Mouse (Mus musculus) liver, embryonic 14.5 days (tissue): Measurements from ENCODE around the gene Hoxb4. TPM values are rescaled to one million over a fixed set of nuclear protein-coding genes. Genes with fewer than 3 reads are reported as not detected.

Source experiments
- ATAC-seq: fragments of 200-750 bp; cut with Nextera tagmentation; 2 replicates; pipeline ENCODE4 v1.8.0; 2017; ENCODE audit warnings: moderate number of reproducible peaks, mild to moderate bottlenecking, moderate library complexity; ENCODE audit not compliant: insufficient read depth
- DNase-seq, 3 experiments: peaks; one replicate each; pipeline ENCODE4 v3.0.0-alpha.2; 2012 to 2013; ENCODE audit warnings: low read depth in 3 of 3, low spot score in 3 of 3
- H3K27ac ChIP-seq: fragments of 300-500 bp; sonication (generic); 2 replicates; pipeline ENCODE4 v1.5.1; 2014; ENCODE audit warnings: moderate library complexity, mild to moderate bottlenecking, control low read depth, inconsistent platforms
- H3K27me3 ChIP-seq: fragments of 300-500 bp; sonication (generic); 2 replicates; pipeline ENCODE4 v1.6.1; 2014; ENCODE audit warnings: mild to moderate bottlenecking, low read length, moderate library complexity; ENCODE audit not compliant: control insufficient read depth, insufficient read depth
- H3K36me3 ChIP-seq: fragments of 300-500 bp; sonication (generic); replicated peaks from 2 replicates; pipeline ENCODE4 v1.6.1; 2014; ENCODE audit warnings: low read depth; ENCODE audit not compliant: control insufficient read depth, insufficient read depth
- H3K4me1 ChIP-seq, 2 experiments: fragments of 200-500 bp in 1 of 2; fragments of 300-500 bp in 1 of 2; sonication (generic) in 1 of 2; replicated peaks; 2 replicates each; pipeline ENCODE4 v1.6.1; 2012 to 2014; ENCODE audit warnings: antibody characterized with exemption in 1 of 2, inconsistent platforms in 1 of 2, low read length in 1 of 2; ENCODE audit not compliant: control insufficient read depth in 2 of 2, insufficient read depth in 2 of 2
- H3K4me2 ChIP-seq: fragments of 300-500 bp; sonication (generic); 2 replicates; pipeline ENCODE4 v1.6.1; 2014; ENCODE audit warnings: low read depth, mild to moderate bottlenecking, control low read depth, moderate library complexity
- H3K4me3 ChIP-seq, 2 experiments: fragments of 200-500 bp in 1 of 2; fragments of 300-500 bp in 1 of 2; sonication (generic) in 1 of 2; 2 replicates each; pipeline ENCODE4 v1.5.1; 2012 to 2014; ENCODE audit warnings: low read depth in 2 of 2, low read length in 2 of 2, mild to moderate bottlenecking in 2 of 2, control low read depth in 1 of 2, inconsistent platforms in 1 of 2, moderate library complexity in 1 of 2; ENCODE audit not compliant: insufficient read depth in 1 of 2
- H3K9ac ChIP-seq: fragments of 300-500 bp; sonication (generic); replicated peaks from 2 replicates; pipeline ENCODE4 v1.6.1; 2014; ENCODE audit warnings: mild to moderate bottlenecking, control low read depth, moderate library complexity
- H3K9me3 ChIP-seq: fragments of 300-500 bp; sonication (generic); 2 replicates; pipeline ENCODE4 v1.6.1; 2016; ENCODE audit warnings: low read length, mixed read lengths; ENCODE audit not compliant: control insufficient read depth
- CTCF ChIP-seq: IDR thresholded peaks from 2 replicates; pipeline ENCODE4 v1.5.1; 2016; ENCODE audit warnings: antibody characterized with exemption, low read depth, control low read depth
- EP300 ChIP-seq: IDR thresholded peaks from 2 replicates; pipeline ENCODE4 v1.6.1; 2016; ENCODE audit warnings: antibody characterized with exemption, low read depth
- WGBS: fragments of 180-500 bp; shearing (Covaris S2); extraction: QIAGEN DNeasy Blood & Tissue Kit; methylation state at CpG from one replicate; pipeline ENCODE4 v1.1.7; 2014; ENCODE audit not compliant: insufficient replicate concordance; 5-methylcytosine and 5-hydroxymethylcytosine counted together
- polyA plus RNA-seq, 2 experiments: library from polyadenylated mRNA; depleted of rRNA in 1 of 2; stranded (reverse) in 1 of 2; unstranded in 1 of 2; fragments of >200 nt; fragmentation: Nextera tagmentation in 1 of 2; extraction: Ambion mirVana in 1 of 2; gene quantifications; 2 replicates each; pipeline versions ENCODE4 v1.2.1 to v1.2.3; 2012 to 2014

Hoxb4 gene
- polyA plus RNA-seq, 2 experiments = 0.06 to 0.48 TPM

DNA sequence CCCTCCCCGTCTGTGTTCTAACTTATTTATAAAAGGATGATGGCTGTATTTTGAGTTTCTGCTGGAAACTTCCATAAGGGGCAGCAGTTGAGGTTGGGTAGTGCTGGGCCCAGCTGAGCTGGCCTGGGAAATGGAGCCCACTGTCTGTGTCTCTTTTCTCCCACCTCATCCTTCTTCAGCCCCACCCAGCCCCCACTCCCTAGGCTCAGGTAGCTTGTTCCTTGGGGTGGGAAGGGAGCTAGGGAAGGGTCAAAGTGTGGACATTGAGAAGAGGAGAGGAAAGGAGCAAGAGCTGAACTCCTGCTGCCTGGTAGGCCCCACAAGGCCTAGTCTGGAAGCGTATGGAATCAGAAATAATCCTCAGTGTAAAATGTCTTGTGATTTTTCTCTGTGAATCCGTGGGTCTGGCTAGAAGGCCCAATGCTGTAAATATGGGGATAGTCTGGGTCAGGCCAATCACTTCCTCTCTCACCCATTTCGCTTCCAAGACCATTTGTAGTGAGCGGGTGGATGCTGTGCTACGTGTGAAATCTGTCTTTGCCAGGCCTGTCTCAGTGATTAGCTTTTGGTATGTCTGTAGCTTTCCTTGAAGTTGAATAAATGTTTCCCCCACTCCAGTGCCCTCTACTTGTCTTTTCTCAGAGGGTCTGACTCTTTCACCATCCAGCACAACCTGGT, 12.4 kb upstream of the Hoxb4 start:
- no peak for TF ChIP-seq EP300
- TF ChIP-seq CTCF = no peak
- no peak for ATAC-seq
- DNase-seq = no peak
- no peak overlapping the region for H3K4me3 ChIP-seq
- no peak overlapping the region for H3K27ac ChIP-seq
- no peaks in the 10 kb centered on the region for H3K4me1 ChIP-seq
- 49% methylated on average over 6 of the region's 6 CpGs for WGBS
- no peak overlapping the region for H3K4me2 ChIP-seq
- H3K27me3 ChIP-seq = peaks cover 95% of the 10 kb centered on the region
- H3K9ac ChIP-seq = no peak overlapping the region
- H3K9me3 ChIP-seq = no peaks in the 10 kb centered on the region
- no peaks in the 10 kb centered on the region for H3K36me3 ChIP-seq

DNA sequence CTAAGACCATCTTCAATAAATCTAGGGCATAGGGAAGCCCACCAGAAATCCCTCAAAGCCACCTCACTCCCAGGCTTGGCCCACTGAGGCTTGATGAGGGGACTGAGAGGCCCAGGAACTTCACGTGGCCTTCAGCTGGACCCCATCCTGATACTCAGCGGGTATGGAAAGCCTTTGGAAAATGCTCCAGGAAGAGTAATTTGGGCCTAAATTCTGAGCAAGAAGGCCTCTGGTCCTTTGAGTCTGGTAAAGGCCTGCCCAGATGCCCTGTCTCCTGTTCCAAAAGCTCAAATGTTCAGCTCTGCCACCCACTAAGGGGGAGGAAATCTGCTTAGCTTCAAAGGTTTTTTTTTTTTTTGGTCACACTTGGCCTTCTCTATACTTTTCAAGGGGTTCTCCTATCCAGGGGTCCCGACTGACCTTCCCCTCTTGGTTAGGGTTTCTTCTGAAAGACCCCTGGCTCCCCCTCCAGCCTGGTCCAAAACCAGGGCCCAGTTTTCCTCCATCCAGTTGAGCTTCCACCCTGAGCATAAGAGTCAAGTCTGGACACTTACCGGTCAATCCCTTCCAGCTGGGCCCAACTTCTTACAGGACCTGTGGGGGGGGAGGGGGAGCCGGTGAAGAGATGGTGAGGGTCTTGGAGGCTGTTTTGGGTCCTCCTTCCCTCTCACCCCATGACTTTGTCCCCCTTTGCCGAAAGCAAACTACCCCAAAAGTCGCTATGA, 11.7 kb upstream of the Hoxb4 start:
- no peaks in the 10 kb centered on the region for H3K9me3 ChIP-seq
- no peak overlapping the region for H3K9ac ChIP-seq

DNA sequence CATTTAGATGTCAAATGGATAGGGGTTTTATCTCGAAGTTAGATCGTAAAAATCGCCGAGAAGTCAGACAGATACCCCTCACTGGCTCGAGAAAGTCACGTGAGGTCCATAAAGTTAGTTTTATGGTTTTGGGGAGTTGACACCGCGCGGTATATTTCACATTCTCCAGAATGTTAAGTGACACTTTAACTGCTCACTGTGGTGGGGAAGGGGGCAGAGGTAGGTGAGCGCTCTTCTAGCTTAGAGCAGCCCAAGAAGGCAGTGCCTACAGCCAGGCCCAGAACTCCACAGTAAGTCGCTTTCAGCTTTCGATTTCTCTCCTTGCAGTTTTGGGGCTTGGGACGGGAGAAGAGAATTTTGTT, 11.2 kb upstream of the Hoxb4 start:
- no peaks in the 10 kb centered on the region for H3K4me1 ChIP-seq
- no peaks in the 10 kb centered on the region for H3K36me3 ChIP-seq
- TF ChIP-seq EP300 (no peak), CTCF (no peak)
- no peaks in the 10 kb centered on the region for H3K9me3 ChIP-seq
- peaks cover 95% of the 10 kb centered on the region for H3K27me3 ChIP-seq
- no peak overlapping the region for H3K4me2 ChIP-seq
- WGBS = 16% methylated on average over 13 of the region's 13 CpGs
- DNase-seq (no peak), ATAC-seq (no peak)
- H3K4me3 ChIP-seq = no peak overlapping the region
- no peak overlapping the region for H3K27ac ChIP-seq
- H3K9ac ChIP-seq = no peak overlapping the region

More for the DNA sequence above, 11.7 kb upstream of the Hoxb4 start:
- H3K4me2 ChIP-seq = no peak overlapping the region
- H3K4me1 ChIP-seq = no peaks in the 10 kb centered on the region
- no peak for DNase-seq
- no peak for ATAC-seq
- no peak overlapping the region for H3K27ac ChIP-seq
- TF ChIP-seq EP300 (no peak), CTCF (no peak)
- H3K27me3 ChIP-seq = peaks cover 95% of the 10 kb centered on the region
- no peak overlapping the region for H3K4me3 ChIP-seq
- WGBS = 31% methylated on average over 7 of the region's 7 CpGs
- no peaks in the 10 kb centered on the region for H3K36me3 ChIP-seq

DNA sequence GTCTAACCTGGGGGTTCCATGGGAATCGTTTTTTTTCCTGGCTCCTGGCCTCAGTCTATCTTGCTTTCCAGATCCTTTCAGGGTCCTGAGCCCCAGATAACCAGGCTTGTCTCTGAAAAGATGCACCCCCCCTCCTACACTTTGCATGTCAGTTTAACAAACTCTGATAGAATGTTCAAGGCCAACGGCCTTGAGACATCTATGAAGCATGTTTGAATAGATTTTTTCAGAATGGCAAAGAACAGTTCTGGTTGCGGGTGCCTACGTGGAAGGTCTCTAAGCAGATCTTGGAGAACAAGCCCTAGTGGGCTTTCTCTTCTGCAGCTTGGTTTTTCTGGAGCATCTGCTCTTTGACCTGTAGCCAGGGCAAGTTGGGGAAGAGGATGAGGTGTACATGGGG, 9.3 kb upstream of the Hoxb4 start:
- 44% methylated on average over 4 of the region's 4 CpGs for WGBS
- Histone ChIP-seq H3K9me3 (no peaks in the 10 kb centered on the region), H3K4me3 (no peak overlapping the region), H3K4me1 (no peaks in the 10 kb centered on the region), H3K27me3 (peaks cover 95% of the 10 kb centered on the region), H3K9ac (no peak overlapping the region), H3K27ac (no peak overlapping the region), H3K4me2 (no peak overlapping the region), H3K36me3 (no peaks in the 10 kb centered on the region)
- DNase-seq = no peak
- ATAC-seq = no peak
- TF ChIP-seq CTCF = no peak

DNA sequence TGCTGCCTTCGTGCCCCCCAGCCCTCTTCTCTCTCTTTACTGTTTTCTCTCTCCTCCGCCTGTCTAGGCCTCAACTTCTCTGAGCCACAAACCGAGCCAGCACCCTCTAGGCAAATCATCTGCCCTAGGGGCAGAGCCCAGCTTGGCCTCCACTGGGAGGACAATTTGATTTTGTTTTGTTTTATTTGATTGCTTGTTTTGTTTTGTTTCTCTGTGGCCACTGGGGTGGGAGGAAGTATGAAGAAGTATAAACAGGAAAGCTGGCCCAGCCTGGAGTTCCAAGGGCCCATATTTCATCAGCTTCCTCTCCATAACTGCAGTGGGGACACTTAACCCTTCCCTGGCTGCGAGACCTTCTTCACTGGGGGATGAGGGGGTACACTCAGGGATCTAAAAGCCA, 8.8 kb upstream of the Hoxb4 start:
- Histone ChIP-seq H3K36me3 (no peaks in the 10 kb centered on the region), H3K4me1 (no peaks in the 10 kb centered on the region), H3K4me2 (no peak overlapping the region), H3K4me3 (no peak overlapping the region), H3K9me3 (no peaks in the 10 kb centered on the region), H3K27ac (no peak overlapping the region), H3K27me3 (peaks cover 95% of the 10 kb centered on the region), H3K9ac (no peak overlapping the region)
- DNase-seq (no peak), ATAC-seq (no peak)
- TF ChIP-seq EP300 (no peak), CTCF (no peak)
- WGBS = 18% methylated on average over 4 of the region's 4 CpGs
